Mouse (Mus musculus) embryonic fibroblast, embryonic 13.5 days (primary cell): ENCODE results near the gene Cntnap1.

ENCODE experiments used
- CTCF ChIP-seq: IDR thresholded peaks from 2 replicates; pipeline ENCODE4 v1.5.1; 2011; ENCODE audit warnings: mild to moderate bottlenecking, control low read depth, low read length, moderate library complexity, borderline replicate concordance; ENCODE audit not compliant: insufficient read depth
- POLR2A ChIP-seq: IDR thresholded peaks from 2 replicates; pipeline ENCODE4 v1.6.1; 2011; ENCODE audit warnings: low read depth, mild to moderate bottlenecking, control low read depth, low read length, moderate library complexity

DNA sequence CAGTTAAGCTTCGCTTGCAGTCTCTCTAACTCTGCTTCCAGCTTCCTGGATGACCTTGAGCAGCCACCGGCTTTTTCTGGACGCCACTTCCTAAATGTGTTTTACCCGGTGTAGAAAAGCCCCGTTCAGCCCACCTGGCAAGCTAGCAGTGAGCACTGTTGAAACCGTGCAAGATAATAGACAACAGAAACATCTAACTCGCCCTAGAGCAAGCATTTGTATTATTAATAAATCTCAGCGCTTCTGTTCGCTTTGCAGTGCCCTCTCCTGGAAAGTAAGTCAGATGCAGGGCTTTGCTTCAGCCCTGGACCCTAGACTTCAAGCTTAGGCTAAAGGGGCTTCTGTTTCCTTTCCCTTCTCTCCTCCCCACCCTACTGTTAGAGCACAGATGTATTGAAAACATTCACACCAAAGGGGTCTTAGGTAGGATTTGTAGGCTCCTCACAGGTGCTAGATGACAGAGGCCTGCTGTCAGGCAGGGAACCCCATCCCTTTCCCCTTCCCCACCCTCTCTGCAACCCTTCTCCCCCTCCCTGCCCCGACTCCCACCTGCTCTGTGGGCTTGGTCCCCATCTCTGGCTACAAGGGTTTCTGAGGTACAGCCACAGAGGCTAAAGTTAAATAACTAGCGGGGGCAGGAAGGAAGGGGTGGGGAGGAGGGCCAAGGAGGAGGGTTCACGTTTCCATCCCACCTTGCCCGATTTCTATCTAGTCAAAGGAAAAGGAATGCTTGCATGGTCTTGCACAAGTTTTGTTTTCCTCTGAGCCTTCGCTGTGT is 4.7 kb downstream of the Cntnap1 start, which contains the start of gene Ccr10:
- no peak for TF ChIP-seq POLR2A
- no peak for TF ChIP-seq CTCF
